Mouse (Mus musculus) midbrain, embryonic 16.5 days (tissue): ENCODE results near the gene Gpn1. TPM values are rescaled to one million over a fixed set of nuclear protein-coding genes. Genes with fewer than 3 reads are reported as not detected.

Experiments
- ATAC-seq: fragments of 200-750 bp; cut with Nextera tagmentation; 2 replicates; pipeline ENCODE4 v1.8.0; 2017; ENCODE audit warnings: moderate TSS enrichment
- H3K27ac ChIP-seq: fragments of 300-500 bp; sonication (generic); 2 replicates; pipeline ENCODE4 v1.5.1; 2014; ENCODE audit warnings: mild to moderate bottlenecking, low read length, mixed read lengths
- H3K27me3 ChIP-seq: fragments of 300-500 bp; sonication (generic); 2 replicates; pipeline ENCODE4 v1.6.1; 2014; ENCODE audit warnings: low read depth, low read length, mixed read lengths; ENCODE audit not compliant: control insufficient read depth, insufficient read depth
- H3K36me3 ChIP-seq: fragments of 300-500 bp; sonication (generic); 2 replicates; pipeline ENCODE4 v1.6.1; 2014; ENCODE audit warnings: mild to moderate bottlenecking, low read length, moderate library complexity, mixed read lengths; ENCODE audit not compliant: control insufficient read depth, insufficient read depth
- H3K4me1 ChIP-seq: fragments of 300-500 bp; sonication (generic); 2 replicates; pipeline ENCODE4 v1.6.1; 2014; ENCODE audit warnings: mild to moderate bottlenecking, low read length, mixed read lengths; ENCODE audit not compliant: control insufficient read depth, insufficient read depth
- H3K4me2 ChIP-seq: fragments of 300-500 bp; sonication (generic); 2 replicates; pipeline ENCODE4 v1.6.1; 2014; ENCODE audit warnings: mild to moderate bottlenecking, low read length, mixed read lengths
- H3K4me3 ChIP-seq: fragments of 300-500 bp; sonication (generic); 2 replicates; pipeline ENCODE4 v1.5.1; 2014; ENCODE audit warnings: low read depth, mild to moderate bottlenecking, low read length, moderate library complexity, mixed read lengths
- H3K9ac ChIP-seq: fragments of 300-500 bp; sonication (generic); 2 replicates; pipeline ENCODE4 v1.6.1; 2014; ENCODE audit warnings: low read depth, low read length, mixed read lengths
- H3K9me3 ChIP-seq: fragments of 300-500 bp; sonication (generic); replicated peaks from 2 replicates; pipeline ENCODE4 v1.6.1; 2014; ENCODE audit warnings: mild to moderate bottlenecking, low read length, mixed read lengths; ENCODE audit not compliant: control insufficient read depth, poor library complexity, severe bottlenecking
- WGBS: fragments of 180-500 bp; shearing (Covaris S2); extraction: QIAGEN DNeasy Blood & Tissue Kit; methylation state at CpG from one replicate; pipeline ENCODE4 v1.1.7; 2014; 5-methylcytosine and 5-hydroxymethylcytosine counted together
- polyA plus RNA-seq: library from polyadenylated mRNA; unstranded; fragments of >200 nt; fragmentation: Nextera tagmentation; extraction: Ambion mirVana; gene quantifications from 2 replicates; pipeline ENCODE4 v1.2.1, GENCODE M21; 2015

Gene Gpn1
- polyA plus RNA-seq = 81.6 and 89.2 TPM in 2 replicates

- no peaks in the 10 kb centered on the region for H3K9me3 ChIP-seq
- H3K9ac ChIP-seq = peak within 1 kb of the TSS; percentile 71
- peaks cover 12% of the 10 kb centered on the region for H3K36me3 ChIP-seq
- under 1% methylated on average over 49 of the region's 49 CpGs for WGBS
- peaks cover 13% of the 10 kb centered on the region for H3K4me1 ChIP-seq
- H3K4me2 ChIP-seq = peak within 1 kb of the TSS; percentile 74
- H3K4me3 ChIP-seq = peak within 1 kb of the TSS; percentile 73
- peak; percentile 100 for ATAC-seq
- no peaks in the 10 kb centered on the region for H3K27me3 ChIP-seq
- H3K27ac ChIP-seq = peak within 1 kb of the TSS; percentile 75
Observed at GRCm38 (mm10) chr5:31494513-31495297, at the start of gene Gpn1. Gpn1 (plus strand) TSS chr5:31494741.

DNA sequence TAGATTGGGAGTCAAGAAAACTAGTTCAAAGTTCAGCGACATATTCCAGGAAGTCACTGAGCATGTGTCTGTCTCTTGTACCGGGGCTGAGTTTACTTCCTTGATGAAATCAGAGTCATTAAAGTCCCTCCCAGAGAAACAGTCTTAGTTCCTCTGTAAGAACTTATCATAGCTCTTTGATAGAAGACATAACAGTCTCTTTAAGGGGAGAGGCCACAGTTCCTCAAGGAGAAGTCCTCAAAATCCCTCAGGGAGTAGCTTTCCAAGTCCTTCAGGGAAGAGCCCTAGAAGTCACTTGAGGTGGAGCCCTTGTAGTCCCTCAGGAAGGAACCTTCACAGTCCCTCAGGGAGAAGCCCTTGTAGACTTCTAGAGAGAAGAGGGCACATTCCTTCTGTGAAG, 43.2 kb upstream of the Gpn1 start:
- Histone ChIP-seq H3K27ac (no peak overlapping the region), H3K4me3 (no peak overlapping the region), H3K36me3 (no peaks in the 10 kb centered on the region), H3K9ac (no peak overlapping the region), H3K4me1 (peaks cover 18% of the 10 kb centered on the region), H3K4me2 (no peak overlapping the region; the same call in 1 of the 2 replicates), H3K27me3 (no peaks in the 10 kb centered on the region), H3K9me3 (no peaks in the 10 kb centered on the region)
- no peak for ATAC-seq
- 90% methylated on average over 2 of the region's 2 CpGs for WGBS

- Histone ChIP-seq H3K4me3 (peak within 1 kb of the TSS; percentile 58), H3K36me3 (no peaks in the 10 kb centered on the region), H3K4me1 (peaks cover 18% of the 10 kb centered on the region), H3K27ac (peak within 1 kb of the TSS; percentile 33; the same call in 1 of the 2 replicates), H3K9ac (peak within 1 kb of the TSS; percentile 78), H3K9me3 (no peaks in the 10 kb centered on the region), H3K4me2 (peak within 1 kb of the TSS; percentile 95), H3K27me3 (no peaks in the 10 kb centered on the region)
- ATAC-seq = peak; percentile 99
- 7% methylated on average over 23 of the region's 23 CpGs for WGBS
Observed at GRCm38 (mm10) chr5:31451878-31452561, 42.5 kb upstream of the Gpn1 start, which contains the start of gene Zfp512. Zfp512 (plus strand) TSS chr5:31452431.

DNA sequence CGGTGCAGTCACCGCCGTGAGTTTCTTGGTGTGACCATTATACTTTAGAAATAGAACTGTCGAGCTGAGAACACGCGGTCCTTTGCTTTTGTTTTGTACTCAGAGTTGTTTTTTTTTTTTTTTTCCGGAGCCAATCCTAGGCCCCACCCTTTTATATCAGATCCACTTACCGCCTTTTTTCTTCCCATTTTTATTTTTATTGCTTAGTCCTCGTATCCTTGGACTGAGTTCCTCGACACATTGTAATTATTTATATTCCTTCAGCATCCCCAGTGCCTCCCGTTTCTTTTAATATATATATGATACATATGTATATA, 42.0 kb upstream of the Gpn1 start:
- peak overlapping the region; percentile 58 for H3K4me3 ChIP-seq
- no peaks in the 10 kb centered on the region for H3K36me3 ChIP-seq
- peaks cover 18% of the 10 kb centered on the region for H3K4me1 ChIP-seq
- H3K27ac ChIP-seq = no peak overlapping the region
- peak overlapping the region; percentile 78 for H3K9ac ChIP-seq
- peak; percentile 15; the same call in 1 of the 2 replicates for ATAC-seq
- H3K9me3 ChIP-seq = no peaks in the 10 kb centered on the region
- under 1% methylated on average over 11 of the region's 11 CpGs for WGBS
- H3K27me3 ChIP-seq = no peaks in the 10 kb centered on the region
- peak overlapping the region; percentile 95 for H3K4me2 ChIP-seq

GRCm38 (mm10) chr5:31452886-31453410, 41.6 kb upstream of the Gpn1 start:
- peak overlapping the region; percentile 95 for H3K4me2 ChIP-seq
- no peak overlapping the region for H3K27ac ChIP-seq
- H3K36me3 ChIP-seq = no peaks in the 10 kb centered on the region
- peak overlapping the region; percentile 78 for H3K9ac ChIP-seq
- WGBS = 15% methylated on average over 7 of the region's 7 CpGs
- H3K4me1 ChIP-seq = peaks cover 18% of the 10 kb centered on the region
- peak overlapping the region; percentile 58 for H3K4me3 ChIP-seq
- peak; percentile 22; the same call in 1 of the 2 replicates for ATAC-seq
- H3K27me3 ChIP-seq = no peaks in the 10 kb centered on the region
- no peaks in the 10 kb centered on the region for H3K9me3 ChIP-seq

- H3K36me3 ChIP-seq = peaks cover 41% of the 10 kb centered on the region
- H3K27ac ChIP-seq = no peak overlapping the region
- no peak overlapping the region for H3K4me3 ChIP-seq
- 93% methylated on average over 3 of the region's 3 CpGs for WGBS
- H3K4me1 ChIP-seq = no peaks in the 10 kb centered on the region
- H3K4me2 ChIP-seq = no peak overlapping the region
- H3K9ac ChIP-seq = no peak overlapping the region
- no peaks in the 10 kb centered on the region for H3K27me3 ChIP-seq
- H3K9me3 ChIP-seq = no peaks in the 10 kb centered on the region
- no peak for ATAC-seq
Observed at GRCm38 (mm10) chr5:31467798-31468197, 26.7 kb upstream of the Gpn1 start.

GRCm38 (mm10) chr5:31469711-31470110, 24.8 kb upstream of the Gpn1 start:
- Histone ChIP-seq H3K4me1 (no peaks in the 10 kb centered on the region), H3K36me3 (peaks cover 57% of the 10 kb centered on the region), H3K4me3 (no peak overlapping the region), H3K9me3 (no peaks in the 10 kb centered on the region), H3K27me3 (no peaks in the 10 kb centered on the region), H3K9ac (no peak overlapping the region), H3K4me2 (no peak overlapping the region), H3K27ac (no peak overlapping the region)
- ATAC-seq = no peak
- 94% methylated on average over 6 of the region's 6 CpGs for WGBS

DNA sequence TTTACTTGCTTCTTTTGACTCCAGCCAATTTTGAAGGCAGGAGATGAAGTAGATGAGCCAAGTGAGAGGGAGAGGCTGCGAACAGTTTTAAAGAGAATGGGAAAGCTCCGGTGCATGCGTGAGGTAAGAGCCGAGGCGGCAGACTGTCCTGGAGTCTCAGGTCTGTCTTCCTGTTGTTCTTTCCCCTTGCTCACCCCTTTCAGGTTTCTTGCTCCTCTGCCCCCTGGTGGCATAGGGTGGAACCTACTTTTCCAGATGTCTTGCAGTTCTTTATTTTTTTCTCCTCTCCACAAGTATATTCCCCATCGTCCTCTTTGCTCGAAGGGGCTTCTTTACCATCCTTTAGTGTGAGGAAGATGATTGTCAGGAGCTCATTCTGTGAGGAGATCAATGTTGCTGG, 24.2 kb upstream of the Gpn1 start:
- WGBS = 75% methylated on average over 7 of the region's 7 CpGs
- Histone ChIP-seq H3K4me3 (no peak overlapping the region), H3K27ac (no peak overlapping the region)

DNA sequence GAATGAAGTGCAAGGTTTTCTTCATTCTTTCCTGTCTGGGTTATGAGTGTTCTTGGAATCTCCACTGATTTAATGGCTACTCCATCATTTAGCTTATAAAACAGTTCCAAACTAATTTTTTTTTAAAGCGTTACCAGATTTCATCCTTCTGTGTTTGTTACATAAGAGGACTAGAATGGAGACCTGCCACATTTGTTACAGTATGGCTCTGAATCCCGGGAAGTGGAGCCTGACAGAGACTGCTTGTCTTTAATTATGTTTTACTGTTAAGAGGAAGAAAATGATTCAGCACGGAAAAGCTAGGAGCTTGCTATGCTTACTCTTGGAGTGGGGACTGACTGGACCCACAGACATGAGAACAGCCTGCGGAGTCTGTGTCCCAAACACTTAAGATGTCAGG, 14.0 kb upstream of the Gpn1 start:
- no peak overlapping the region for H3K4me3 ChIP-seq

More for the DNA sequence above, 24.2 kb upstream of the Gpn1 start:
- Histone ChIP-seq H3K27me3 (no peaks in the 10 kb centered on the region), H3K36me3 (peaks cover 57% of the 10 kb centered on the region), H3K9me3 (no peaks in the 10 kb centered on the region), H3K4me1 (no peaks in the 10 kb centered on the region), H3K9ac (no peak overlapping the region), H3K4me2 (no peak overlapping the region)
- ATAC-seq = no peak

More for the DNA sequence above, 14.0 kb upstream of the Gpn1 start:
- H3K9ac ChIP-seq = no peak overlapping the region
- H3K4me1 ChIP-seq = no peaks in the 10 kb centered on the region
- H3K27ac ChIP-seq = no peak overlapping the region
- no peaks in the 10 kb centered on the region for H3K27me3 ChIP-seq
- H3K9me3 ChIP-seq = no peaks in the 10 kb centered on the region
- H3K4me2 ChIP-seq = no peak overlapping the region
- H3K36me3 ChIP-seq = peaks cover 47% of the 10 kb centered on the region
- no peak for ATAC-seq
- WGBS = 96% methylated on average over 4 of the region's 4 CpGs
